Mouse (Mus musculus) forelimb bud, embryonic 11.5 days (tissue): ENCODE measurements around the gene Dok3.

Experiments
- DNase-seq: peaks from one replicate; pipeline ENCODE4 v3.0.0-alpha.2; 2012; ENCODE audit warnings: low read depth, low spot score

Gene Dok3

DNA sequence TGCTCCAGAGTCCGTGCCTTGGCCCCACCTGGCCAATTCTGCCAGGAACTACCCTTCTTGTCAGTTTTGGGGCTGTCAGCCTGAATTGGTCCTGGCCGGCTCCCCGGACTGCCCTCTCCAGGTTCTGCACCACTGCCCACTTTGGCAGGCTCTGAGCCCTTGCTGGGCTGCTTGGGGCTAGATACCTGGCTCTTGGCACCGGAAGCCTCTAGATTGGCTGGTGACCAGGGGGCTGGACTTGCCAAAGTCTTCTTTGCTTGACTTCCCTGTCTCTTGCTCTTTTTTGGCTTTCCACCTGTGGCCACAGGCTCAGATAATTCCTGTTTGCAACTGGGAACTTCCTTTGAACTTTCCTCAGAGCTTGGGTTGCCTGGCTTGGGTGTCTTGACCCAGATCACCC lies 13.8 kb upstream of the Dok3 start:
- no peak for DNase-seq

DNA sequence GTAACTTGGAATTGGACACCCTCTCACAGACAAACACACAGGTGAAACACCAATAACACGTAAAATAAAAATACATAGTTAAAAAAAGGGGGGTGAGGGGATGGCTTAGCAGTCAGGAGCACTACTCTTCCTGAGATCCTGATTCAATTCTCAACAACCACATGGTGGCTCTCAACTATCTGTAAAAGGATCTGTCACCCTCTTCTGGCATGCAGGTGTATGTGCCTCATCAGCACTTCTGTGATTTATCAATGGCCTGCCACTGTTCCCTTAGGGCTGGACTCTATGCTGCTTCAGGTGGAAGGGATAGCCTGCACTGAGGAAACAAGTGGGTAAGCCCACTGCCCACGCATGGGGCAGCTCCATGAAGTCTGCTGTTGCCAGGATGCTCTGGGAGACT lies 11.8 kb upstream of the Dok3 start:
- no peak for DNase-seq

DNA sequence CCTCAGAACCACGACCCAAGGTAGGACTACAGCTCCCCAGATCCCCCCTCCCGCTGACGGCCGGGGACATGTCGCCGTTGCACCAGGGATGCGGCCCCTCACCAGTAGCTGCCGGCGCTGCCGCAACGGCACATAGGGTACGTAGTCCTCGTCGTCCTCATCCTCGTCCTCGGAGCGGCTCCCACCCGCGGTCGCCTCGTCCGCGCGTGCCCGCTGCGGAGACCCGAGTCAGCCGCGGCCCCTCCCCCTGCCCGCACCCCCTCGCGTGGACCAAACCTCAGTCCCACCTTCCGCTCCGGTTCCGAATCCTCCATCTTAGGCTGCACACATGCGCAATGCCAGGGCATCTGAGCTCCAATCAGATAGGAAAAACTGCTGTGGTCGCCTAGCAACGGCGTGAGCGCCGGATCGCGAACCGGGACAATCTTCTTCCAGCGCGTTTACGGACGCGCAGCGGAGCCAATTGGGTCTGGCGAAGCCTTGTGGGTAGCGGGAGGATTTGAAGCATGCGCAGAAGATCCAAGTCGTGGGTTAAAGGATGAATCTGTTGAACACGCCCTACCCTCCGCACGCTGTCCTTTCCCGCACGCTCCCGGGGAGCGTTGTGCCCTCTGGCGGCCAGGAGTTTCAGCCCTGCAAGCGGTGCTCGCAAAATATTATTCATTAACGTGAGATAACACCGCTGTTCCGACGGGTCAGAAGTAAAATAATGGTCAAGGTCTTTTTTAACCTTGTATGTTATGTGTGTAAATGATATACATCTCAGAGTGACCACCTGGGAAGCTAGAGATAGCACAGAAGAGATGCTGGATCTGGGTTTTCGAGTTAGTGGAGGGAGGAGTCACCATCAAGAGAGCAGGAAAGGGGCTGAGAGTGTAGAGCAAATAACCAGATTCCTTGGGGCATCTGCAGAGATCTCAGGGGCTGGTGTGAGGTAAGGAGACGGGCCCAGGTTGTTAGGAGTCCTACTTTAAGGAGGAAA lies 7.4 kb upstream of the Dok3 start, which contains the start of gene Ddx41:
Gene Ddx41 (minus strand): TSS at position 465 of the 982 bp plus-strand sequence.
- peak; percentile 100 for DNase-seq

DNA sequence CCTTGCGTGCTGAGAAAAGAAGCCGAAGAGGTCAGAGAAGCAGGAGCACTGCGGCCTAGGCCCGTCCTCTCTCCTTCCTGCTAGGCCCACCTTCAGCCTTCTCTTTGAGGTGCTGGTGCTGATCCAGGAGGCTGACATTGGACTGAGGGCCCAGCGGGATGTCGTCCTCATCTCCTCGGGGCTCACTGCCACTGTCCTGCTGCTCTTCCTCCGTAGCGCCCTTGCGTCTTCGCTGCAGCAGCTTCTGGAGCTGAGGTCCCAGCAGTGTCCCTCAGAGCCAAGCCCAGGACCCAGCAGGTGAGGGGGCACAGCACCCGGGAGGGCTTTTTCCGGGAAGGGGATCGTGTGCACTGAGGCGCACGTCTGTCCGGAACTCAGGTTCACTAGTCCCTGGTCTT lies 6.7 kb upstream of the Dok3 start:
- no peak for DNase-seq

DNA sequence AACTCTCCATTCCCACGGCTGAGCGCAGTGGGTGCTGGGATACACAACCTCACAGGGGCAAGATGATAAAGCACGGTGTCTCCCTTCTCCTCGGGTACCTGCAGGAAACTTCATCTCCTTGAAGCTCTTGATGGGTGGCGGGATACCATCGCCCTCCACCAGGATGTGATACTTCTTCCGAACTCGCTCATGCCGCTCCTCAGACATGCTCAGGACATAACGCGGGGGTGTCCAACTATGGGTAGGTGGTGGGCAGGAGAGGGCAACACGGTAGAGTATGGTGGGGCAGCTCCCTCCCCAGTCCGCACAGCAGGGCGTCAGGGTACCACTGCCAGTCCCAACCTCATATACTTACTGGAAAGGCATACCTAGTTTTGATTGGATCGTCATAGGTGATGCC lies 6.1 kb upstream of the Dok3 start:
- DNase-seq = no peak

DNA sequence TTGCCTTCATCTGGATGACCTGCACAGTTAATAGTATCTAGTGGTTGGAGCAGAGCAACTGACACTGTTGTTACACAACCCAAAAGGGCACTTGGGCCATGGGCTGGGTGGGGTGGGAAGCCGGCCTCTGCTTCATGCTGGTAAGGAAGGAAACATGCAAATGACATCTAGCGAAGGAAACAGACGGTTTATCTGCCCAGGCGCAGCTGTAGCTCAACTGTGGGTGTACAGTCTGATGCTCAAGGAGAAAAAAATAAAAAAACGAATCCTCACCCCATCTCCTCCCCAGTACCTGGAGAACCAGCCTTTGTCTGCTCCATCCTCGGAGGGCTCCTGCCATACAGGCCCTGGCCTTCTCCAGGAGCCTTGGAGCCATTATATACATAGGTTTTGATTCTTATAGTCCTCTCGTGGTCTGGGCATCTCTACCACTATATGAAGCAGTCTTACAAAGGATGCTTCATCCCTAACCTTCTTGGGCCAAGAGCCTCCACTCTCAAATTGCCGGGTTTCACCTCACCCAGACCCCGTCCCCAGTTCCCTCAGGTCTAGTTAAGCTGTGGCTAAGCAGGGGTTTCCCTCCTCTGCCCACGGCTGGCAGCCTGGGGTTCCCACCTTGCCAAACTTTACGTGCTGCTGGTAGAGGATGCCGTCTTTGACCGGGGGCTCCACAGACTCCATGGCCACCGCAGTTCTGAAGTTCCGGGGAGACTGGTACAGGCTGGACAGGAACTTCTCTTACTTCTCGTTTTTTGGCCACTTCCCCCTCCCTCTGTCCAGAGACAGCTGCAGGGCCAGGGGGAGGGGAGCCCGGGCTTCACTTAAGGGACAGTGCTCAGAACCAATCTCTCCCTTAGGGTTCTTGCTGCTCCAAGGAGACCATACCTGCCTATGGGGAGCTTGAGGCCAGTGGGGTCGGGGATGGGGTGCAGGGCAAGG lies 993 bp downstream of the Dok3 start:
- DNase-seq = no peak

DNA sequence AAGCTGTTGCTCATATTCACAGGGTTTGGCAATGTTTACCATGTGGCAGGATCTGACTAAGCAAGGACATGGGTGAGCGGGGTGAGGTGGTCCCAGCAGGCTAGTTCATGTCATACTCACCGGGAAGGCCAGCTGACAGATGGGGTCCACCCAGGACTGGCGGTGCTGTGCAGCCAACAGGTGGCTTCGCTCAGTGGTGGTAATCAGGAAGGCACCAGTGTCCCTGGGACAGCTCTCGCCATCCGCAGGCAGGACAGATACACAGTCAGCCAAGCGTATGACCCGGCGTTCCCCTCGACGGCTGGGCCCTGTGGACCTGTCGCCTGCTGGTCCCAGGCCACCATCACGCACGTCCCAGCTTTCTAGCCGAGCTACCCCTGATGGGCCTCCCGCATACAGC lies 1.9 kb downstream of the Dok3 start:
- DNase-seq = no peak

DNA sequence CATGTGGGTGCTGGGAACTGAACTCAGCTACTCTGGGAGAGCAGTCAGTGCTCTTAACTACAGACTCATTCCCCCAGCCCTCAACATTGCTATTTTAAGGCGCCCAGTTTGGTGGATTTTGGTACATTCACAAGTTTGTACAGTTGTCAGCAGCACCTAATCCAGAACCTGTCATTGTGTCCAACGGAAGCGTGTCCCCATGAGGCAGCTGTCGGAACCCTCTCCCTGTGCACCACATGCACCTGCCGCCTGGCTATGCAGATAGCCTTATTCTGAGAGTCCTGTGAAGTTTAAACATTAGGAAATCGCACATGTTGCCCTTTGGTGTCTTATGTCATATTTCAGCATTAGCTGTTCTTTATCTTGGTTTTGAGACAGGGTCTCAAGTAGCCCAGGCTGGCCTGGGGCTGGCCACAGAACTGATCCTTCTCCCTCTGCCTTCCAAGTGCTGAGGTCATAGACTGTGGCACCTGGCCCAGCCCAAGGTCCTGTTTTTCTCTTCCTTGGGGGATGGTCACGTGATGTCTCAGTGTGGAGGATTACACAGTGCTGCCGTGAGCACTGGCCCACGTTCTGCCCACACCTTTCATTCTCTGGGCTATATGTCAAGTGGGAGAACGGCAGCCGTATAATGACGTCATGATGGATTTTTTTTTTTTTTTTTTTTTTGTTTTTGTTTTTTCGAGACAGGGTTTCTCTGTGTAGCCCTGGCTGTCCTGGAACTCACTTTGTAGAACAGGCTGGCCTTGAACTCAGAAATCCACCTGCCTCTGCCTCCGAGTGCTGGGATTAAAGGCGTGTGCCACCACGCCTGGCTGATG lies 3.2 kb downstream of the Dok3 start:
- no peak for DNase-seq

DNA sequence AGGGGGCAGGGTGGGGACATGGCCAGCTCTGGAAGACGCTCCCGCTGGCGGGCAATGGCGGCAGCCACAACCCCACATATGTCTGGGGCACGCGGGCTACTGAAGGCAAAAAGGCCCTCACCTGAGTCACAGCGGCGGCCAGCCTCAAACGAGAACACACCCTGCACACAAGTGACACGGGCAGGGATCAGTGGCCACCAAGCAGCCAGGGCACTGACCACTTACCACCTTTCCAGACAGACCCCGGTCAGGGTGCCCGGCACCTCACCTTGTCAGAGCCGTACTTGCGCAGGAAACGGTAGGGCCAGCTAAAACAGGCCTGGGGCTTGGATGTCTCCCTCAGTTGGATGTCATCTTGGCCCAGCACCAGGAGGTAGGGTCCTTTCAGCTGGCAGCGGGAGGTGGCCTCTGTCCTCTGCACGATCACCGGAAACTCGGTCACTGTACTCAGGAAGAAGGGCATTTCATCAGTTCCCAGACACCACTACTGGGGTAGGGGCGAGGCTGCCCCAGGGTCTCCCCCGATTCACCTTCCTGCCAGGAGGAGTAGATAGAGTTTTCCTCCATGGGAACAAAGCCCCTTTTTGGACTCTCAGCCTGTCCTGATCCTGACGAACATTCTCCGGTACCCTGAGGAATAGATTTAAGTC lies 5.0 kb downstream of the Dok3 start:
- DNase-seq = no peak

DNA sequence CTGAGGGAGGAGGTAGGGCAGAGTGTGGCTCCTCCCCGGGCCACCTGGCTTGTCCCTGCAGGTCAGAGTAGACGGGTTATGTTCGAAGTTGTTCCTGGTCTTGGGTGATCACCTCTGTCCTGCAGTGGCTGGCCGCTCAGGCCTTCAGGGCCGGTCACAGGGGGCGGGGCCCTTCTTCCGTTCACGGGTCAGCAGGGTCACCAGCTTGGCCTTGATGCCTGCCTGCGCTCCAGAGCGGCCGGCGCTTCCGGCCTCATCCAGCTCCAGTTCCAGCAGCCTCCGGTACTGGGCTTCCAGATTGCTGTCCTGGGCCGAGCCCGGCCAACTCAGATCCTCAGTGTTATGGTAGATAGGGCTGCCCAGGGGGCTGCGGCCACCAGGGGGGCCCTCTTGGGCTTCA lies 5.8 kb downstream of the Dok3 start:
- DNase-seq = no peak

DNA sequence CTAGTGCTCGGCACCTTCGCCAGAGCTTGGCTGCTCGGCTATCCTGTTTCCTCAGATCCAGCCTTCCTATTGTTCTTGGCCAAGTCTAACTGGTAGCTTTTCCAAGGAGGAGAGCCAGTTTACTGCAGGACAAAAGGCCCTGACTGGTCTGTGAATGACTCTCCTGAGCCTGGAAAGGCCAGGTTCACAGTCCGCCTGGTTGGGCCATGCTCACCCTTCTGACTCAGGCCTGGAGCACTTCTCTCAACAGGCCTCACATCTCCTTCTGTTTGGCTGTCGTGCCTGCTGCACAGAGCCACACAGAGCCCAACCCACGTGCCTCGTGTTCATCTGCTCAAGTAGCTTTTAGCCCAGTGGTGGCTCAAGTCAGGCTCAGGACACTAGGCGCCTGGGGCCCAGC lies 6.4 kb downstream of the Dok3 start:
- DNase-seq = no peak

DNA sequence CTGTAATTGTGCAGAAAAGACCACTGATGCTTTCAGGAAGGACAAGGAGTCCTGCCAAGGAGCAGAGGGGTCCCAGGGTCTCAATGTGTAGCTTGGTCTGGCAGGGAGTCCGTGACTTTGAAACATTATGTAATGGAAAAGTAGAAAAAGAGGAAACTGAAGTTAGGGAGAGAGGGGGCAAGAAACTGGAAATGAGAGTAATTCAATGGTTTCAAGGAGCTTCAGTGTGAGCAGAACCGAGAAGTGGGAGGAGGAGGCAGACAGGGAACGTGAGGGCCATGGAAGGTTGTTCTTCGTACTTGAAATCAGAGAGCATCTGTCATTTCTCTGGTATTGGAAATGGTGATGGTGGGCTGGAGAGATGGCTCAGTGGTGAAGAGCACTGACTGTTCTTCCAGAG lies 9.5 kb downstream of the Dok3 start:
- no peak for DNase-seq

DNA sequence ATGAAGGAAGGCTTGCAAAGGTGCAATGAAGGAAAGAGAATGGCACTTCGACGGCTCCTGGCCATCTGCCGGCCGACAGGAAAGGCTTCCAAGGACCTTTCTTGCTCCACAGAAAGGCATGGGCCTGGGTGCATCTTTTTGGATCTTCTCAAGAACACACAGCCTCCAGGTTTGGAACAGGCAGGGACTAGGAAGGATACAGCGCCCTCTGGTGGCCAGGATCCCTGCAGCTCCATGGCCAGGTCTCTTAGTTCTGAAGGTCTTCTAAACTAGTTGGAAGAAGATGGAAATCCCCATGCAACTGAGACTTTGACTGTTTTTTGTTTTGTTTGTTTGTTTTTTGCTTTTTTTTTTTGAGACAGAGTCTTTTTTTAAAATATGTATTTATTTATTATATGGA lies 12.1 kb downstream of the Dok3 start:
- peak; percentile 85 for DNase-seq

DNA sequence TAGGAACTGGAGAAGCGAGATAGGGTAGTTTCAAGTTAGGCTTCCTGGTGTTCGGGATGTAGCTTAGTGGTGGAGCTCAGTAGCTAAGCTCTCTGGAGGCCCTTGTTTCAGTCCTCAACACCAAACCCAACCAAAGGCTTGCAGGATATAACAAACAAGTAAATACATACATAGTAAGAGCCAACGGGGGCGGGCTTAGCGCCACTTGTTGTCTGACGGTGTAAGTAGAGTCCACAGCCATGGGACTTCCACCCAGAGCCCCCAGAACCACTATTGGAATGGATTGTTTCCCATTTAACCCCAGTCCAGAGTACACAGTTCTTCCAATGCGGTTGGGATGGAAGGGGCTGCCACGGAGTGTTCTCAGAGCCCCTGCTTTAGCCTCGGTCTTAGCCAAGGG lies 15.3 kb downstream of the Dok3 start:
- no peak for DNase-seq

DNA sequence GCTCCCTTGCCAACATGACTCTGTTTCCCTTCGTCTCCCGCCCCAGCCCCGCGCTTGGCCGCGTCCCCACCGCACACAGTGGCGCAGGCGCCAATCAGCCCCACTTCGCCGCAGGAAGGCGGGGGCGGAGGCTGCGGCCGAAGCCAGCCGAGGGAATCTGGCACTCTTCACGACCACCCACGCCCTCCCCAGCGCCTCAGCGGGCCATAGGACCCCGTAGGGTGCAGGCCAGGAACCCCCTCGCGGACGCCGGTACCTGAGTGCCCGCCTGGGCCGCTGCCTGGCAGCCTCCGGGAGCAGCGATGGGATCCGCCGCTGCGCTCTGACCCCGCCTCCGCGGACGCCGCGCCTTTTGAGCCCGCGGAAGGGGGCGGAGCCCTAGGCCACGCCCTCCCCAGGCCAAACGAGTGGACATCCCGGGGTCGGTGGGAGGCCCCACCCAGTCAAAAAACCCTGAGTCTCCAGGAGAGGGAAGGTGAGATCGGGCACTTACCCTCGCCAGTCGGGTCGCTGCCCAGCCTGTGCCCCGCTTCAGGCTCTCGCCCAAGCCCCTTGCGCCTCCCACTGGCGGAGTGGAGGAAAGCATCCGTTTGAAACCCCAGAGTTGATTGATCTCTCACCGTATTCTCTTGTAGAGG lies 15.9 kb downstream of the Dok3 start, which contains the start of gene Pdlim7:
Gene Pdlim7 (minus strand): TSS at position 566 of the 638 bp plus-strand sequence.
- DNase-seq = peak; percentile 87

DNA sequence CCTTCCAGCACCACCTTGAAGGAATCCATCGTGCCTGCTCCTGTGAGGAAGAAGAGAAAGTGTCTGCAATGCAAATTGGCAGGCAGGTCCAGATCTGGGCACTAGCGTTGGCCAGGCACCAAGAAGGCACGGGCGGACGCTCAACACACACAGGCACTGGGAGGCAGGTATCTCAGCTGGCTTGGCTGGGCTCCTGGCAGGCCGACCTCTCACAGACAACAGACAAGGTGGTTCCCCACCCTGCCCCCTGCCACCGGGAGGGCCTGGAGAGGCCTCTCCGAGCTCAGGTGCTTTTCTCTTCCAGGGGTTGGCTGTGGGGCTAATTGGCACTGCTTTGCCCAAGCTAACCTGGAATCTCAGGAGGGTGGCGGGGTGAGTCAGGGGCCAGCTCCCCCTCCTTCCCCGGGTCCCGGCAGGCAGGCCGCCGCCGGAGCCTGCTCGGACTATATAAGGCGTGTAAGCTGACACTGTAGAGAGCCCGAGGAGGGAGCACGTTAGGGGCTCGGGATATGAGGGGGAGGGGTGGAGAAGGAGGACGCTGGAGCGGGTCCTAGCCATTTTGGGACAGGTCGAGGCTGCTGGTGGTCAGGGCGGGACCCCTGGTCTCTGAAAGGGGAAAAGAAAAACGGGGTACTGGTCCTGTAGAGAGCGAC lies 16.6 kb downstream of the Dok3 start:
- DNase-seq = peak; percentile 76

DNA sequence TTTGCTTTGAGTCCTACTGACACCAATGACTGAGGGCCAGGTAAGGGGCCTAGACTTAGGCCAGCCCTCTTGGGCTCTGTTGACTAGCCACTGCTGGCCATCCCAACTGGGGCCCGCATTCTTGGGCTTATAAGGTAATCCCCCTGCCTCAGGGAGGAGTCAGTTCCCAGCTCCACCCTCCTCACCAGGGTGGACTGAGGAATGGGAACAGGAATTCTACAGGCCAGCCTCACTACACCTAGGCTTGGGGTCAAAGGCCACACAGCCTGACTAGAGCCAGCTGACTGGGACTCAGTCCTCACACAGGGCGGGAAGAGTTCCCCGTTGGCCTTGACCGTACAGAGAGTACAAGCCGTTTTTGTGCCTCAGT lies 17.6 kb downstream of the Dok3 start:
- DNase-seq = peak; percentile 9

DNA sequence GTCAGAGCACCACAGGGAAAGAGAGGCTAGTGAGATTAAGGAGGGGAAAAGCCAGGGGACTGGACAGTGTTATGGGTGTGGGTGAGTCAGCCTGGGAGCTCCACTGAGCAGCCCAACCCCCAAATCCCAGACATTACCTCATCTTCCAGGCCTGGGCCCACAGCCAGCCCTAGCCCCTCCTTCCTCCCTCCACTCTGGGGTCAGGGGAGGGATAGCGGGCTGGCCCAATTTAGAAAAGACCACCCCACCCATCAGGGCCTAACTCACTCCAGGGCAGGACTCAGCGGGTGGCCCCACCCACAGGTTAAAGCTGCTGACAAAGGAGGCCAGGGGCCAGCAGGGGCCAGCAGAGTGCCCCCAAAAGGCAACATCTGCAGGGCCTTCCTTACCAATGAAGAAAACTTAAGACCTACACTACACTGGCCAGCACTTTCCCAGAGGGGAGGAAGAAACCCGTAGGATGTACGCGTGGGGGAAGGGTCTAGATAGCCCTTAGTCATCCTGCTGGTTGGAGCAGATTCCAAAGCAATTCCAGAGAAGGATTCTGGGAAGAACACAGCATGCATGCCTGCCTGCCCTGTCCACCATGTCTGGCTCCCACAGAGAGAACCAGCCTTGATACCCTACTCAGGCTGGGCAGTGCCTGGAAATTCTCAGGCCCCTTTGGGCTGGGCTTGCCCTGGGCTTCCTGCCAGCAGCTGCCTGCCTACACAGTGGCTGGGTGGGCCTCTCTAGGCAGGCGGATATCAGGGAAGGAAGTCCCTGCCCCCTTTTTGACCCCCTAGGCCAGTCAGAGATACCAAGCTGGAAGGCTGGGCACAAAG lies 18.2 kb downstream of the Dok3 start:
- DNase-seq = peak; percentile 46

DNA sequence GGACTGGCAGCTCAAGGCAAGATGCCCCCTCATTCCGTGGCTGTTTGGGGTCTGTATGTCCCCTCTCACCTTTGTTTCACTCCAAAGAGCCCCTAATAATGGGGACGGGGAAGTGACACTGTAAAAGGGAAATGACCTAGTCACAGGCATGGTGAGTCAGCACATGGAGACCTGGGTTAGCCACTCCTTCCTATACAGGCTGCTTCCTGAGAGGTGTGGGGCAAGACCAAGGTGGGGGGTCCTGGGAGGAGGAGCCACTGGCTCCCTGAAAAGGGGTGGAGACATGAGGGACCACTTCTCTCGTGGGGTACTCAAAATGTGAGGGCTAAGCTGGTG lies 18.8 kb downstream of the Dok3 start:
- no peak for DNase-seq
